Mouse (Mus musculus) intestine, embryonic 16.5 days (tissue): ENCODE data around the gene 1810010D01Rik. TPM values are rescaled to one million over a fixed set of nuclear protein-coding genes. Genes with fewer than 3 reads are reported as not detected.
A peak's percentile ranks its signal among the peaks of the same experiment; 100 is the strongest.

Source experiments
- ATAC-seq: fragments of 200-750 bp; cut with Nextera tagmentation; 2 replicates; pipeline ENCODE4 v1.8.0; 2017; ENCODE audit warnings: moderate TSS enrichment, moderate library complexity
- H3K27ac ChIP-seq: fragments of 300-500 bp; sonication (generic); 2 replicates; pipeline ENCODE4 v1.5.1; 2014; ENCODE audit warnings: mild to moderate bottlenecking, low read length
- H3K27me3 ChIP-seq: fragments of 300-500 bp; sonication (generic); replicated peaks from 2 replicates; pipeline ENCODE4 v1.6.1; 2014; ENCODE audit warnings: low read length, control low read depth, mixed read lengths; ENCODE audit not compliant: control insufficient read depth, insufficient read depth
- H3K36me3 ChIP-seq: fragments of 300-500 bp; sonication (generic); 2 replicates; pipeline ENCODE4 v1.6.1; 2014; ENCODE audit warnings: low read length, control low read depth; ENCODE audit not compliant: control insufficient read depth, insufficient read depth
- H3K4me1 ChIP-seq: fragments of 300-500 bp; sonication (generic); 2 replicates; pipeline ENCODE4 v1.6.1; 2014; ENCODE audit warnings: low read length, control low read depth, mixed read lengths; ENCODE audit not compliant: control insufficient read depth, insufficient read depth
- H3K4me2 ChIP-seq: fragments of 300-500 bp; sonication (generic); 2 replicates; pipeline ENCODE4 v1.6.1; 2014; ENCODE audit warnings: low read depth, low read length, control low read depth
- H3K4me3 ChIP-seq: fragments of 300-500 bp; sonication (generic); 2 replicates; pipeline ENCODE4 v1.5.1; 2014; ENCODE audit warnings: mild to moderate bottlenecking, low read length
- H3K9ac ChIP-seq: fragments of 300-500 bp; sonication (generic); 2 replicates; pipeline ENCODE4 v1.6.1; 2014; ENCODE audit warnings: low read depth, low read length
- H3K9me3 ChIP-seq: fragments of 300-500 bp; sonication (generic); 2 replicates; pipeline ENCODE4 v1.6.1; 2016; ENCODE audit warnings: low read length, control low read depth; ENCODE audit not compliant: control insufficient read depth
- WGBS: fragments of 180-500 bp; shearing (Covaris S2); extraction: QIAGEN DNeasy Blood & Tissue Kit; methylation state at CpG from one replicate; pipeline ENCODE4 v1.1.7; 2014; 5-methylcytosine and 5-hydroxymethylcytosine counted together
- polyA plus RNA-seq: library from polyadenylated mRNA; unstranded; fragments of >200 nt; fragmentation: Nextera tagmentation; extraction: Ambion mirVana; gene quantifications from 2 replicates; pipeline ENCODE4 v1.2.1, GENCODE M21; 2015

The 1810010D01Rik gene
- polyA plus RNA-seq, 1 experiment from 2014 or later: 0.65 TPM

GRCm38 (mm10) chr7:145187802-145188201 lies 20.1 kb downstream of the 1810010D01Rik start:
- no peaks in the 10 kb centered on the region for H3K4me1 ChIP-seq
- ATAC-seq: no peak
- H3K27me3 ChIP-seq: 0 out of 2 replicates have a peak, but pooled peaks cover 2% of the 10 kb centered on the region
- H3K36me3 ChIP-seq: no peaks in the 10 kb centered on the region
- H3K9me3 ChIP-seq: no peaks in the 10 kb centered on the region
- no peak overlapping the region for H3K9ac ChIP-seq
- 70% methylated on average over 3 of the region's 3 CpGs for WGBS
- H3K4me3 ChIP-seq: no peak overlapping the region
- H3K27ac ChIP-seq: no peak overlapping the region
- no peak overlapping the region for H3K4me2 ChIP-seq

- no peak overlapping the region for H3K4me3 ChIP-seq
- no peaks in the 10 kb centered on the region for H3K27me3 ChIP-seq
- no peaks in the 10 kb centered on the region for H3K9me3 ChIP-seq
- H3K27ac ChIP-seq: no peak overlapping the region
- H3K9ac ChIP-seq: no peak overlapping the region
- no peaks in the 10 kb centered on the region for H3K4me1 ChIP-seq
- no peaks in the 10 kb centered on the region for H3K36me3 ChIP-seq
- ATAC-seq: no peak
- 57% methylated on average over 4 of the region's 4 CpGs for WGBS
- H3K4me2 ChIP-seq: no peak overlapping the region
Measured at GRCm38 (mm10) chr7:145182388-145182787, 25.5 kb downstream of the 1810010D01Rik start.

GRCm38 (mm10) chr7:145181376-145182034 lies 26.4 kb downstream of the 1810010D01Rik start:
- H3K27me3 ChIP-seq: no peaks in the 10 kb centered on the region
- no peak for ATAC-seq
- no peak overlapping the region for H3K27ac ChIP-seq
- H3K4me2 ChIP-seq: no peak overlapping the region
- H3K9me3 ChIP-seq: no peaks in the 10 kb centered on the region
- H3K9ac ChIP-seq: no peak overlapping the region
- H3K4me1 ChIP-seq: no peaks in the 10 kb centered on the region
- H3K36me3 ChIP-seq: no peaks in the 10 kb centered on the region
- WGBS: 59% methylated on average over 11 of the region's 11 CpGs
- no peak overlapping the region for H3K4me3 ChIP-seq

- Histone ChIP-seq H3K36me3 (no peaks in the 10 kb centered on the region), H3K9me3 (no peaks in the 10 kb centered on the region), H3K9ac (no peak overlapping the region), H3K4me2 (no peak overlapping the region), H3K27me3 (no peaks in the 10 kb centered on the region), H3K4me1 (no peaks in the 10 kb centered on the region), H3K4me3 (no peak overlapping the region), H3K27ac (no peak overlapping the region)
- no peak; the same call in 1 of the 2 replicates for ATAC-seq
- WGBS: 41% methylated on average over 5 of the region's 5 CpGs
Measured at GRCm38 (mm10) chr7:145179691-145180091, 28.2 kb downstream of the 1810010D01Rik start.

- Histone ChIP-seq H3K4me2 (no peak overlapping the region), H3K36me3 (no peaks in the 10 kb centered on the region), H3K27me3 (no peaks in the 10 kb centered on the region), H3K4me3 (no peak overlapping the region), H3K9me3 (no peaks in the 10 kb centered on the region), H3K4me1 (no peaks in the 10 kb centered on the region), H3K27ac (no peak overlapping the region), H3K9ac (0 out of 2 replicates have a peak overlapping the region, but pooled peaks have one; percentile 10)
- WGBS: 63% methylated on average over 15 of the region's 15 CpGs
- no peak for ATAC-seq
Measured at GRCm38 (mm10) chr7:145176750-145177589, 30.9 kb downstream of the 1810010D01Rik start.

GRCm38 (mm10) chr7:145173563-145173962 lies 34.4 kb downstream of the 1810010D01Rik start:
- H3K27ac ChIP-seq: no peak overlapping the region
- 70% methylated on average over 15 of the region's 15 CpGs for WGBS
- no peaks in the 10 kb centered on the region for H3K9me3 ChIP-seq
- no peaks in the 10 kb centered on the region for H3K4me1 ChIP-seq
- H3K4me2 ChIP-seq: no peak overlapping the region
- H3K9ac ChIP-seq: no peak overlapping the region
- no peak for ATAC-seq
- H3K4me3 ChIP-seq: no peak overlapping the region
- H3K27me3 ChIP-seq: no peaks in the 10 kb centered on the region
- H3K36me3 ChIP-seq: no peaks in the 10 kb centered on the region

GRCm38 (mm10) chr7:145173116-145173515 lies 34.8 kb downstream of the 1810010D01Rik start:
- no peak overlapping the region for H3K9ac ChIP-seq

GRCm38 (mm10) chr7:145169703-145170102 lies 38.2 kb downstream of the 1810010D01Rik start:
- 78% methylated on average over 3 of the region's 3 CpGs for WGBS
- Histone ChIP-seq H3K4me1 (no peaks in the 10 kb centered on the region), H3K9me3 (no peaks in the 10 kb centered on the region), H3K4me2 (no peak overlapping the region), H3K4me3 (no peak overlapping the region), H3K27ac (no peak overlapping the region), H3K9ac (no peak overlapping the region), H3K27me3 (no peaks in the 10 kb centered on the region), H3K36me3 (no peaks in the 10 kb centered on the region)
- ATAC-seq: no peak

More at GRCm38 (mm10) chr7:145173116-145173515, 34.8 kb downstream of the 1810010D01Rik start:
- ATAC-seq: peak; percentile 42; the same call in 1 of the 2 replicates
- H3K36me3 ChIP-seq: no peaks in the 10 kb centered on the region
- H3K9me3 ChIP-seq: no peaks in the 10 kb centered on the region
- H3K4me1 ChIP-seq: no peaks in the 10 kb centered on the region
- no peak overlapping the region for H3K27ac ChIP-seq
- no peak overlapping the region for H3K4me2 ChIP-seq
- H3K27me3 ChIP-seq: no peaks in the 10 kb centered on the region
- WGBS: 15% methylated on average over 12 of the region's 12 CpGs
- no peak overlapping the region for H3K4me3 ChIP-seq
